Mouse (Mus musculus): ENCODE data around the gene Rex1bd. TPM values are rescaled to one million over a fixed set of nuclear protein-coding genes. Genes with fewer than 3 reads are reported as not detected.

The Rex1bd gene
- polyA plus RNA-seq, 1 experiment from 2014 or later = 138 TPM

GRCm38 (mm10) chr8:70456996-70457395 is 49.6 kb downstream of the Rex1bd start:
- H3K4me2 ChIP-seq (ENCODE audit: low read length) = no peak overlapping the region
- H3K36me3 ChIP-seq (ENCODE audit: control insufficient read depth, insufficient read depth, low read length) = 0 out of 2 replicates have a peak, but pooled peaks cover 5% of the 10 kb centered on the region
- H3K4me3 ChIP-seq (ENCODE audit: control insufficient read depth in 1 of 2, insufficient read depth in 1 of 2, low read depth in 1 of 2, low read length in 2 of 2) = no peak overlapping the region
- H3K9me3 ChIP-seq (ENCODE audit: control insufficient read depth, low read length) = no peaks in the 10 kb centered on the region
- H3K27ac ChIP-seq (replicated peaks in 1 of 2; ENCODE audit: control insufficient read depth in 1 of 2, insufficient read depth in 1 of 2, low read depth in 2 of 2, low read length in 2 of 2) = no peak overlapping the region
- H3K9ac ChIP-seq (ENCODE audit: low read length) = no peak overlapping the region
- WGBS = 92% methylated on average over 1 of the region's 1 CpGs
- H3K27me3 ChIP-seq (ENCODE audit: control insufficient read depth, insufficient read depth, low read length) = no peaks in the 10 kb centered on the region
- no peak for ATAC-seq (ENCODE audit: insufficient number of reproducible peaks, insufficient read depth, low FRiP score, low read depth)
- peaks cover 38 to 46% of the 10 kb centered on the region in 2 experiments for H3K4me1 ChIP-seq (ENCODE audit: control insufficient read depth in 2 of 2, insufficient read depth in 2 of 2, low read length in 2 of 2)

Other genes starting within 250 kb of the Rex1bd start
- 22.2 and 25.0 TPM in 2 replicates for gene Homer3, start 223.9 kb downstream of the Rex1bd start, polyA plus RNA-seq (2014; fragmentation: Nextera tagmentation; extraction: Ambion mirVana)
- 28.9 and 33.7 TPM in 2 replicates for gene Ddx49, start 204.3 kb downstream of the Rex1bd start, polyA plus RNA-seq (2014; fragmentation: Nextera tagmentation; extraction: Ambion mirVana)
- 294 and 319 TPM in 2 replicates for gene Cope, start 204.2 kb downstream of the Rex1bd start, polyA plus RNA-seq (2014; fragmentation: Nextera tagmentation; extraction: Ambion mirVana)
- 1.8 and 2.3 TPM in 2 replicates for gene Cers1, start 191.0 kb downstream of the Rex1bd start, polyA plus RNA-seq (2014; fragmentation: Nextera tagmentation; extraction: Ambion mirVana)
- 0.57 TPM in 1 of 2 replicates, not detected in the other for gene Gdf1, start 176.9 kb downstream of the Rex1bd start, polyA plus RNA-seq (2014; fragmentation: Nextera tagmentation; extraction: Ambion mirVana)
- 14.2 and 18.1 TPM in 2 replicates for gene Upf1, start 153.5 kb downstream of the Rex1bd start, polyA plus RNA-seq (2014; fragmentation: Nextera tagmentation; extraction: Ambion mirVana)
- 3.0 and 4.6 TPM in 2 replicates for gene Comp, start 133.2 kb downstream of the Rex1bd start, polyA plus RNA-seq (2014; fragmentation: Nextera tagmentation; extraction: Ambion mirVana)
- gene Crtc1, start 67.2 kb downstream of the Rex1bd start, polyA plus RNA-seq (2014; fragmentation: Nextera tagmentation; extraction: Ambion mirVana) = 12.2 and 14.1 TPM in 2 replicates
- 9.6 and 9.8 TPM in 2 replicates for gene Klhl26, start 29.8 kb downstream of the Rex1bd start, polyA plus RNA-seq (2014; fragmentation: Nextera tagmentation; extraction: Ambion mirVana)
- gene Tmem59l, start 19.4 kb downstream of the Rex1bd start, polyA plus RNA-seq (2014; fragmentation: Nextera tagmentation; extraction: Ambion mirVana) = 0.31 TPM in 1 of 2 replicates, not detected in the other
- gene Crlf1, start 13.6 kb downstream of the Rex1bd start, polyA plus RNA-seq (2014; fragmentation: Nextera tagmentation; extraction: Ambion mirVana) = 0.42 and 2.0 TPM in 2 replicates
- gene Uba52, start 4.0 kb upstream of the Rex1bd start, polyA plus RNA-seq (2014; fragmentation: Nextera tagmentation; extraction: Ambion mirVana) = 900 and 1,040 TPM in 2 replicates
- gene Fkbp8, start 21.0 kb upstream of the Rex1bd start, polyA plus RNA-seq (2014; fragmentation: Nextera tagmentation; extraction: Ambion mirVana) = 189 and 209 TPM in 2 replicates
- gene Kxd1, start 21.2 kb upstream of the Rex1bd start, polyA plus RNA-seq (2014; fragmentation: Nextera tagmentation; extraction: Ambion mirVana) = 79.3 and 85.7 TPM in 2 replicates
- 13.0 and 13.2 TPM in 2 replicates for gene Ell, start 32.7 kb upstream of the Rex1bd start, polyA plus RNA-seq (2014; fragmentation: Nextera tagmentation; extraction: Ambion mirVana)
- gene Isyna1, start 87.6 kb upstream of the Rex1bd start, polyA plus RNA-seq (2014; fragmentation: Nextera tagmentation; extraction: Ambion mirVana) = 59.5 and 69.8 TPM in 2 replicates
- 83.7 and 85.8 TPM in 2 replicates for gene Ssbp4, start 102.1 kb upstream of the Rex1bd start, polyA plus RNA-seq (2014; fragmentation: Nextera tagmentation; extraction: Ambion mirVana)
- gene Lrrc25, start 109.4 kb upstream of the Rex1bd start, polyA plus RNA-seq (2014; fragmentation: Nextera tagmentation; extraction: Ambion mirVana) = 1.3 and 3.2 TPM in 2 replicates
- gene Gdf15, start 125.7 kb upstream of the Rex1bd start, polyA plus RNA-seq (2014; fragmentation: Nextera tagmentation; extraction: Ambion mirVana) = 1.1 TPM in 2 replicates
- gene Pgpep1, start 153.6 kb upstream of the Rex1bd start, polyA plus RNA-seq (2014; fragmentation: Nextera tagmentation; extraction: Ambion mirVana) = 39.7 and 46.6 TPM in 2 replicates
- gene Lsm4, start 166.5 kb upstream of the Rex1bd start, polyA plus RNA-seq (2014; fragmentation: Nextera tagmentation; extraction: Ambion mirVana) = 316 and 334 TPM in 2 replicates
- gene Jund, start 192.2 kb upstream of the Rex1bd start, polyA plus RNA-seq (2014; fragmentation: Nextera tagmentation; extraction: Ambion mirVana) = 122 and 137 TPM in 2 replicates
- gene Iqcn, start 196.7 kb upstream of the Rex1bd start, polyA plus RNA-seq (2014; fragmentation: Nextera tagmentation; extraction: Ambion mirVana) = not detected in 2 replicates
- not detected in 2 replicates for gene Gm3336, start 211.8 kb upstream of the Rex1bd start, polyA plus RNA-seq (2014; fragmentation: Nextera tagmentation; extraction: Ambion mirVana)
- 0.08 and 0.23 TPM in 2 replicates for gene Pde4c, start 217.0 kb upstream of the Rex1bd start, polyA plus RNA-seq (2014; fragmentation: Nextera tagmentation; extraction: Ambion mirVana)
- 24.1 and 25.7 TPM in 2 replicates for gene Rab3a, start 247.9 kb upstream of the Rex1bd start, polyA plus RNA-seq (2014; fragmentation: Nextera tagmentation; extraction: Ambion mirVana)